Mouse (Mus musculus) neural tube, embryonic 14.5 days (tissue): ENCODE measurements around the gene Mtm1. TPM values are rescaled to one million over a fixed set of nuclear protein-coding genes. Genes with fewer than 3 reads are reported as not detected.
A peak's percentile ranks its signal among the peaks of the same experiment; 100 is the strongest.
"Not testable (repeated sequence)": the region's sequence is repeated elsewhere in the genome, so short reads cannot be mapped to it uniquely, and the experiment has no call there.

ENCODE experiments used
- ATAC-seq: fragments of 200-750 bp; cut with Nextera tagmentation; 2 replicates; pipeline ENCODE4 v1.8.0; 2017; ENCODE audit warnings: low read depth, mild to moderate bottlenecking, moderate TSS enrichment, moderate library complexity
- H3K27ac ChIP-seq: fragments of 300-500 bp; sonication (generic); 2 replicates; pipeline ENCODE4 v1.5.1; 2014; ENCODE audit warnings: low read depth, mild to moderate bottlenecking, control low read depth, low read length, moderate library complexity, mixed read lengths
- H3K27me3 ChIP-seq: fragments of 300-500 bp; sonication (generic); 2 replicates; pipeline ENCODE4 v1.6.1; 2014; ENCODE audit warnings: low read length; ENCODE audit not compliant: control insufficient read depth, insufficient read depth
- H3K36me3 ChIP-seq: fragments of 300-500 bp; sonication (generic); 2 replicates; pipeline ENCODE4 v1.6.1; 2014; ENCODE audit warnings: low read length, mixed read lengths; ENCODE audit not compliant: control insufficient read depth, insufficient read depth
- H3K4me1 ChIP-seq: fragments of 300-500 bp; sonication (generic); 2 replicates; pipeline ENCODE4 v1.6.1; 2014; ENCODE audit warnings: low read length; ENCODE audit not compliant: control insufficient read depth, insufficient read depth
- H3K4me2 ChIP-seq: fragments of 300-500 bp; sonication (generic); 2 replicates; pipeline ENCODE4 v1.6.1; 2014; ENCODE audit warnings: mild to moderate bottlenecking, low read depth, low read length, control low read depth
- H3K4me3 ChIP-seq: fragments of 300-500 bp; sonication (generic); 2 replicates; pipeline ENCODE4 v1.5.1; 2014; ENCODE audit warnings: low read depth, low read length, control low read depth, mixed read lengths
- H3K9ac ChIP-seq: fragments of 300-500 bp; sonication (generic); replicated peaks from 2 replicates; pipeline ENCODE4 v1.6.1; 2014; ENCODE audit warnings: low read depth, mild to moderate bottlenecking, control low read depth, low read length, mixed read lengths
- H3K9me3 ChIP-seq: fragments of 300-500 bp; sonication (generic); 2 replicates; pipeline ENCODE4 v1.6.1; 2016; ENCODE audit warnings: low read length; ENCODE audit not compliant: control insufficient read depth
- WGBS: fragments of 180-500 bp; shearing (Covaris S2); extraction: QIAGEN DNeasy Blood & Tissue Kit; methylation state at CpG from one replicate; pipeline ENCODE4 v1.1.7; 2014; 5-methylcytosine and 5-hydroxymethylcytosine counted together
- polyA plus RNA-seq: library from polyadenylated mRNA; unstranded; fragments of >200 nt; fragmentation: Nextera tagmentation; extraction: Ambion mirVana; gene quantifications from 2 replicates; pipeline ENCODE4 v1.2.1, GENCODE M21; 2014

Gene Mtm1
- polyA plus RNA-seq, 1 experiment from 2014 or later: 7.8 TPM

- Histone ChIP-seq H3K9me3 (no peaks in the 10 kb centered on the region), H3K4me3 (no peak overlapping the region), H3K27ac (no peak overlapping the region), H3K4me1 (no peaks in the 10 kb centered on the region), H3K36me3 (no peaks in the 10 kb centered on the region), H3K9ac (no peak overlapping the region), H3K27me3 (no peaks in the 10 kb centered on the region), H3K4me2 (no peak overlapping the region)
- 89% methylated on average over 5 of the region's 5 CpGs for WGBS
- ATAC-seq: no peak
These were observed 103.8 kb downstream of the Mtm1 start for GRCm38 (mm10) chrX:71314380-71314779.

- Histone ChIP-seq H3K4me1 (no peaks in the 10 kb centered on the region), H3K36me3 (no peaks in the 10 kb centered on the region), H3K4me2 (no peak overlapping the region), H3K4me3 (no peak overlapping the region), H3K27me3 (no peaks in the 10 kb centered on the region), H3K27ac (no peak overlapping the region), H3K9me3 (no peaks in the 10 kb centered on the region), H3K9ac (no peak overlapping the region)
- WGBS: 74% methylated on average over 1 of the region's 1 CpGs
- ATAC-seq: no peak
These were observed 141.5 kb downstream of the Mtm1 start for GRCm38 (mm10) chrX:71352033-71352432.

DNA sequence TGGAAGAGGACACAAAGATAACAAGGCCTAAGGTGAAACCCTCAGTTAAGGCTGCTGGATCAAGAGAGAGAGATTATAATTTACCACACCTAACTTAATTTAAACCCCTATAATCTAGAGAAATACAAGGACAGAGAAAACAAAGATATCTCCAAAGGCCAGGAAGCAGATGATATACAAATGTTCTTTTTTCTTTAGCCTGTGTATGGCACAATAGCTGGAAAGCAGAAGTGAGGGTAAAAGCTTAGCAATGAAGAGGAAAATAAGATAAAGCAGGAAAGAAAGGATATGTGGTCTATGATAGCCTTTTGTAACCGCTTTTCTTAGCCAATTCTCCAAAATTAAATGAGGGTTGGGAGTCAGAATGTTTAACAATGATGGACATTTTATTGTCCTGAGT is 144.8 kb downstream of the Mtm1 start:
- no peaks in the 10 kb centered on the region for H3K27me3 ChIP-seq
- H3K27ac ChIP-seq: no peak overlapping the region
- H3K4me2 ChIP-seq: no peak overlapping the region
- no peak for ATAC-seq
- no peaks in the 10 kb centered on the region for H3K36me3 ChIP-seq
- no peak overlapping the region for H3K4me3 ChIP-seq
- H3K4me1 ChIP-seq: no peaks in the 10 kb centered on the region
- 55% methylated on average over 1 of the region's 1 CpGs for WGBS
- H3K9ac ChIP-seq: no peak overlapping the region
- no peaks in the 10 kb centered on the region for H3K9me3 ChIP-seq

DNA sequence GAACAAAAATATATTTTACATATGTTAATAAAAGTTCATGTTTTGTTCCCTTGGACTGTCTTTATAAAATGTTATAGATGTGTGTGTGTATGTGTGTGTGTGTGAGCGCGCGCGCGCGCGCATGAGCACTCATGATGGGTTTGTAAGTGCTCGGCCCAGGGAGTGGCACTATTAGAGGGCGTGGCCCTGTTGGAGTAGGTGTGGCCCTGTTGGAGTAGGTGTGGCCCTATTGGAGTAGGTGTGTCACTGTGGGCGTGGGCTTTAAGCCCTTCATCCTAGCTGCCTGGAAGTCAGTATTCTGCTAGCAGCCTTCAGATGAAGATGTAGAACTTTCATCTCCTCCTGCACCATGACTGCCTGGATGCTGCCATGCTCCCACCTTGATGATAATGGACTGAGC is 151.2 kb downstream of the Mtm1 start:
- not testable (repeated sequence) for H3K4me1 ChIP-seq, H3K36me3 ChIP-seq, ATAC-seq, H3K4me2 ChIP-seq, H3K27ac ChIP-seq, H3K27me3 ChIP-seq, H3K9ac ChIP-seq, H3K4me3 ChIP-seq, H3K9me3 ChIP-seq
- WGBS: 87% methylated on average over 10 of the region's 10 CpGs

- H3K4me1 ChIP-seq: no peaks in the 10 kb centered on the region
- H3K9ac ChIP-seq: peak overlapping the region; percentile 74; the same call in 1 of the 2 replicates
- ATAC-seq: no peak
- H3K4me3 ChIP-seq: peak overlapping the region; percentile 58
- H3K36me3 ChIP-seq: no peaks in the 10 kb centered on the region
- no peaks in the 10 kb centered on the region for H3K9me3 ChIP-seq
- WGBS: 73% methylated on average over 5 of the region's 5 CpGs
- peak overlapping the region; percentile 45 for H3K4me2 ChIP-seq
- no peak overlapping the region for H3K27ac ChIP-seq
- no peaks in the 10 kb centered on the region for H3K27me3 ChIP-seq
These were observed 153.5 kb downstream of the Mtm1 start for GRCm38 (mm10) chrX:71364062-71364461.

GRCm38 (mm10) chrX:71364554-71364991 is 154.0 kb downstream of the Mtm1 start, which contains the start of gene Mtmr1:
TSS of gene Mtmr1 (plus strand) at chrX:71364760.
- Histone ChIP-seq H3K9ac (peak within 1 kb of the TSS; percentile 74), H3K4me1 (no peaks in the 10 kb centered on the region), H3K4me2 (peak within 1 kb of the TSS; percentile 45), H3K4me3 (peak within 1 kb of the TSS; percentile 58), H3K27ac (peak within 1 kb of the TSS; percentile 66; the same call in 1 of the 2 replicates), H3K27me3 (no peaks in the 10 kb centered on the region), H3K36me3 (no peaks in the 10 kb centered on the region), H3K9me3 (no peaks in the 10 kb centered on the region)
- ATAC-seq: peak; percentile 91
- 22% methylated on average over 34 of the region's 47 CpGs for whole genome bisulfite sequencing

GRCm38 (mm10) chrX:71365011-71365410 is 154.4 kb downstream of the Mtm1 start:
- H3K9ac ChIP-seq: peak overlapping the region; percentile 74
- no peaks in the 10 kb centered on the region for H3K4me1 ChIP-seq
- ATAC-seq: peak; percentile 77
- peak overlapping the region; percentile 58 for H3K4me3 ChIP-seq
- H3K27me3 ChIP-seq: no peaks in the 10 kb centered on the region
- 5% methylated on average over 13 of the region's 20 CpGs for WGBS
- H3K36me3 ChIP-seq: no peaks in the 10 kb centered on the region
- H3K9me3 ChIP-seq: no peaks in the 10 kb centered on the region
- peak overlapping the region; percentile 66; the same call in 1 of the 2 replicates for H3K27ac ChIP-seq
- H3K4me2 ChIP-seq: peak overlapping the region; percentile 45

Other genes starting within 250 kb of the Mtm1 start
- 9.8 and 9.9 TPM in 2 replicates for gene Mamld1, start 160.5 kb upstream of the Mtm1 start, polyA plus RNA-seq
- gene Mtmr1, start 154.0 kb downstream of the Mtm1 start, polyA plus RNA-seq: 26.0 and 27.9 TPM in 2 replicates